ENCODE assay signal across 10 mouse cellular contexts in genomic region chr11:115902177-115902576, GRCm38 (mm10). TPM values are rescaled to one million over a fixed set of nuclear protein-coding genes. Genes with fewer than 3 reads are reported as not detected.
DNase-seq lines count a peak whose midpoint lies in the region; ATAC-seq and TF ChIP-seq lines count a peak whose summit lies in the region.
"Had no signal": no experiment of that assay in that cellular context is flagged by ENCODE, and none has a peak within 500 bp of the region (broad histone marks: within the 10 kb centered on the region; RNA-seq: fewer than 3 reads in every experiment).

No protein-coding gene starts in this region.

- no peaks in the 10 kb centered on the region for H3K27me3 ChIP-seq in kidney, postnatal 0 days (ENCODE audit: insufficient read depth, low read length)
- H3K27me3 ChIP-seq in embryonic facial prominence, embryonic 11.5 days (ENCODE audit: control insufficient read depth, insufficient read depth, low read length), result no peaks in the 10 kb centered on the region
- no peaks in the 10 kb centered on the region for H3K27me3 ChIP-seq in heart, embryonic 13.5 days (replicated peaks)
- no peaks in the 10 kb centered on the region for H3K27me3 ChIP-seq in liver, embryonic 14.5 days (ENCODE audit: control insufficient read depth, insufficient read depth, low read length)
- H3K27me3 ChIP-seq: forebrain, embryonic 12.5 days had no signal

- 73% methylated on average over 5 of the region's 5 CpGs for WGBS in kidney, postnatal 0 days
- WGBS in embryonic facial prominence, embryonic 11.5 days, result 70% methylated on average over 5 of the region's 5 CpGs
- 42% methylated on average over 5 of the region's 5 CpGs for WGBS in heart, embryonic 13.5 days
- 19% methylated on average over 5 of the region's 5 CpGs for WGBS in liver, embryonic 14.5 days (ENCODE audit: insufficient replicate concordance)

- no peak for TF ChIP-seq EP300 in liver, embryonic 14.5 days (IDR thresholded peaks at IDR 0.05; ENCODE audit: low read depth)

- no peak for TF ChIP-seq CTCF in kidney, postnatal 0 days (IDR thresholded peaks at IDR 0.05; ENCODE audit: low read depth)
- no peak for TF ChIP-seq CTCF in liver, embryonic 14.5 days (IDR thresholded peaks at IDR 0.05; ENCODE audit: low read depth)

- no peak overlapping the region for H3K9ac ChIP-seq in kidney, postnatal 0 days (ENCODE audit: low read depth, low read length)
- no peak overlapping the region for H3K9ac ChIP-seq in embryonic facial prominence, embryonic 11.5 days (replicated peaks; ENCODE audit: low read length)
- H3K9ac ChIP-seq in heart, embryonic 13.5 days, result peak overlapping the region; percentile 76
- H3K9ac ChIP-seq in liver, embryonic 14.5 days (replicated peaks), result peak overlapping the region; percentile 90
- H3K9ac ChIP-seq: forebrain, embryonic 12.5 days had no signal

- no peak for ATAC-seq in kidney, postnatal 0 days (replicated peaks; ENCODE audit: low FRiP score, low read depth)
- no peak for ATAC-seq in embryonic facial prominence, embryonic 11.5 days (replicated peaks; ENCODE audit: insufficient number of reproducible peaks, low FRiP score, low TSS enrichment, low read depth)
- ATAC-seq in heart, embryonic 13.5 days (ENCODE audit: extremely low read depth, insufficient number of reproducible peaks, low FRiP score, low TSS enrichment), result no peak; the same call in 1 of the 2 replicates
- no peak for ATAC-seq in liver, embryonic 14.5 days (ENCODE audit: insufficient read depth)

- peaks cover 65% of the 10 kb centered on the region for H3K4me1 ChIP-seq in kidney, postnatal 0 days (replicated peaks; ENCODE audit: insufficient read depth, low read length)
- H3K4me1 ChIP-seq in embryonic facial prominence, embryonic 11.5 days (ENCODE audit: control insufficient read depth, insufficient read depth, low read length), result peaks cover 3% of the 10 kb centered on the region; the same call in 1 of the 2 replicates
- peaks cover 84% of the 10 kb centered on the region for H3K4me1 ChIP-seq in heart, embryonic 13.5 days
- peaks cover 60 to 66% of the 10 kb centered on the region in 2 experiments for H3K4me1 ChIP-seq in liver, embryonic 14.5 days (replicated peaks; ENCODE audit: control insufficient read depth in 2 of 2, insufficient read depth in 2 of 2, low read length in 1 of 2)

- H3K9me3 ChIP-seq in kidney, postnatal 0 days (replicated peaks; ENCODE audit: low read length), result no peaks in the 10 kb centered on the region
- no peaks in the 10 kb centered on the region for H3K9me3 ChIP-seq in embryonic facial prominence, embryonic 11.5 days (replicated peaks; ENCODE audit: control insufficient read depth, low read length)
- no peaks in the 10 kb centered on the region for H3K9me3 ChIP-seq in heart, embryonic 13.5 days
- H3K9me3 ChIP-seq in liver, embryonic 14.5 days (ENCODE audit: control insufficient read depth, low read length), result no peaks in the 10 kb centered on the region
- H3K9me3 ChIP-seq: forebrain, embryonic 12.5 days had no signal

- H3K4me3 ChIP-seq in kidney, postnatal 0 days (replicated peaks; ENCODE audit: low read depth, low read length), result no peak overlapping the region
- H3K4me3 ChIP-seq in embryonic facial prominence, embryonic 11.5 days (ENCODE audit: low read depth, low read length), result no peak overlapping the region
- peak overlapping the region; percentile 52 for H3K4me3 ChIP-seq in heart, embryonic 13.5 days
- peak overlapping the region; percentile 70 for H3K4me3 ChIP-seq in liver, embryonic 14.5 days (ENCODE audit: insufficient read depth in 1 of 2, low read depth in 2 of 2, low read length in 2 of 2)
- H3K4me3 ChIP-seq: forebrain, embryonic 12.5 days had no signal

- no peak overlapping the region for H3K4me2 ChIP-seq in kidney, postnatal 0 days (ENCODE audit: low read length)
- no peak overlapping the region for H3K4me2 ChIP-seq in embryonic facial prominence, embryonic 11.5 days (ENCODE audit: low read depth, low read length)
- peak overlapping the region; percentile 74 for H3K4me2 ChIP-seq in heart, embryonic 13.5 days
- peak overlapping the region; percentile 95 for H3K4me2 ChIP-seq in liver, embryonic 14.5 days (ENCODE audit: low read depth)
- H3K4me2 ChIP-seq: forebrain, embryonic 12.5 days had no signal

- H3K27ac ChIP-seq in kidney, postnatal 0 days, result 0 out of 2 replicates have a peak overlapping the region, but pooled peaks have one; percentile 25
- H3K27ac ChIP-seq in embryonic facial prominence, embryonic 11.5 days (replicated peaks; ENCODE audit: low read depth, low read length), result 0 out of 2 replicates have a peak overlapping the region, but pooled peaks have one; percentile 52
- peak overlapping the region; percentile 99 for H3K27ac ChIP-seq in heart, embryonic 13.5 days (replicated peaks)
- H3K27ac ChIP-seq in liver, embryonic 14.5 days, result peak overlapping the region; percentile 100
- H3K27ac ChIP-seq: forebrain, embryonic 12.5 days had no signal

- no peaks in the 10 kb centered on the region for H3K36me3 ChIP-seq in kidney, postnatal 0 days (ENCODE audit: insufficient read depth, low read length)
- H3K36me3 ChIP-seq in embryonic facial prominence, embryonic 11.5 days (replicated peaks; ENCODE audit: control insufficient read depth, insufficient read depth, low read depth, low read length), result no peaks in the 10 kb centered on the region
- peaks cover 22% of the 10 kb centered on the region for H3K36me3 ChIP-seq in heart, embryonic 13.5 days
- H3K36me3 ChIP-seq in liver, embryonic 14.5 days (replicated peaks; ENCODE audit: control insufficient read depth, insufficient read depth, low read depth), result peaks cover 39% of the 10 kb centered on the region

- no peak for DNase-seq in kidney, postnatal 0 days (ENCODE audit: low spot score)
- no peak for DNase-seq in kidney, adult 11 months
- no peak for DNase-seq in embryonic facial prominence, embryonic 11.5 days (ENCODE audit: low spot score)
- DNase-seq in liver, embryonic 14.5 days (ENCODE audit: low read depth in 3 of 3, low spot score in 3 of 3), result no peak
- no peak for DNase-seq in right cerebral cortex, postnatal 36 days (ENCODE audit: low spot score in 2 of 2)
- no peak for DNase-seq in urinary bladder, adult 18-20 months (ENCODE audit: low spot score in 2 of 2)
- DNase-seq in yolk sac, embryonic 10.5 days (ENCODE audit: low spot score), result no peak
- DNase-seq: cerebellum, adult 2 months had no signal

RNA-seq across cellular contexts. Expression of gene Smim5, which starts 2.4 kb away (rescaled TPM):
- 11.1 and 12.1 TPM in 2 replicates for polyA plus RNA-seq in kidney, postnatal 0 days (2015; fragmentation: Nextera tagmentation; extraction: Ambion mirVana)
- 1.1 and 1.4 TPM in 2 replicates for polyA plus RNA-seq in embryonic facial prominence, embryonic 11.5 days (2014; fragmentation: Nextera tagmentation; extraction: Ambion mirVana)
- polyA plus RNA-seq in heart, embryonic 13.5 days (2015; fragmentation: Nextera tagmentation; extraction: Ambion mirVana), result 20.0 and 24.2 TPM in 2 replicates
- polyA plus RNA-seq in liver, embryonic 14.5 days (2012; rRNA removed), result 20.6 and 25.1 TPM in 2 replicates
- 45.3 and 48.8 TPM in 2 replicates for polyA plus RNA-seq in liver, embryonic 14.5 days (2014; fragmentation: Nextera tagmentation; extraction: Ambion mirVana)

RNA-seq across cellular contexts. Expression of gene Smim6, which starts 9.6 kb away (rescaled TPM):
- 13.7 and 16.1 TPM in 2 replicates for polyA plus RNA-seq in kidney, postnatal 0 days (2015; fragmentation: Nextera tagmentation; extraction: Ambion mirVana)
- 0.21 TPM in 1 of 2 replicates, not detected in the other for polyA plus RNA-seq in embryonic facial prominence, embryonic 11.5 days (2014; fragmentation: Nextera tagmentation; extraction: Ambion mirVana)
- polyA plus RNA-seq in heart, embryonic 13.5 days (2015; fragmentation: Nextera tagmentation; extraction: Ambion mirVana), result 1.4 TPM in 2 replicates
- polyA plus RNA-seq in liver, embryonic 14.5 days (2012; rRNA removed), result 1.5 and 1.8 TPM in 2 replicates
- 2.0 and 2.2 TPM in 2 replicates for polyA plus RNA-seq in liver, embryonic 14.5 days (2014; fragmentation: Nextera tagmentation; extraction: Ambion mirVana)
- polyA plus RNA-seq: cerebellum, adult 2 months had no signal

RNA-seq across cellular contexts. Expression of gene Sap30bp, which starts 30.9 kb away (rescaled TPM):
- polyA plus RNA-seq in kidney, postnatal 0 days (2015; fragmentation: Nextera tagmentation; extraction: Ambion mirVana), result 37.2 and 40.1 TPM in 2 replicates
- 49.8 and 59.4 TPM in 2 replicates for polyA plus RNA-seq in embryonic facial prominence, embryonic 11.5 days (2014; fragmentation: Nextera tagmentation; extraction: Ambion mirVana)
- polyA plus RNA-seq in heart, embryonic 13.5 days (2015; fragmentation: Nextera tagmentation; extraction: Ambion mirVana), result 23.3 and 24.8 TPM in 2 replicates
- 8.7 and 22.6 TPM in 2 replicates for polyA plus RNA-seq in liver, embryonic 14.5 days (2012; rRNA removed)
- 20.0 and 21.2 TPM in 2 replicates for polyA plus RNA-seq in liver, embryonic 14.5 days (2014; fragmentation: Nextera tagmentation; extraction: Ambion mirVana)

RNA-seq across cellular contexts. Expression of gene Recql5, which starts 31.1 kb away (rescaled TPM):
- polyA plus RNA-seq in kidney, postnatal 0 days (2015; fragmentation: Nextera tagmentation; extraction: Ambion mirVana), result 11.1 and 11.7 TPM in 2 replicates
- polyA plus RNA-seq in embryonic facial prominence, embryonic 11.5 days (2014; fragmentation: Nextera tagmentation; extraction: Ambion mirVana), result 14.2 and 15.3 TPM in 2 replicates
- 11.6 and 12.7 TPM in 2 replicates for polyA plus RNA-seq in heart, embryonic 13.5 days (2015; fragmentation: Nextera tagmentation; extraction: Ambion mirVana)
- polyA plus RNA-seq in liver, embryonic 14.5 days (2012; rRNA removed), result 6.7 and 7.3 TPM in 2 replicates
- 6.1 and 6.5 TPM in 2 replicates for polyA plus RNA-seq in liver, embryonic 14.5 days (2014; fragmentation: Nextera tagmentation; extraction: Ambion mirVana)

RNA-seq across cellular contexts. Expression of gene Myo15b, which starts 44.0 kb away (rescaled TPM):
- 16.5 and 17.6 TPM in 2 replicates for polyA plus RNA-seq in kidney, postnatal 0 days (2015; fragmentation: Nextera tagmentation; extraction: Ambion mirVana)
- polyA plus RNA-seq in embryonic facial prominence, embryonic 11.5 days (2014; fragmentation: Nextera tagmentation; extraction: Ambion mirVana), result 0.07 and 0.31 TPM in 2 replicates
- polyA plus RNA-seq in heart, embryonic 13.5 days (2015; fragmentation: Nextera tagmentation; extraction: Ambion mirVana), result 0.17 and 0.27 TPM in 2 replicates
- 0.36 and 0.42 TPM in 2 replicates for polyA plus RNA-seq in liver, embryonic 14.5 days (2012; rRNA removed)
- 0.09 and 0.29 TPM in 2 replicates for polyA plus RNA-seq in liver, embryonic 14.5 days (2014; fragmentation: Nextera tagmentation; extraction: Ambion mirVana)

Comparison
In these comparisons a context has a peak if more than half of its experiments do, and no peak if none do; other contexts are left out.
1. H3K27ac ChIP-seq: peak in every context shown above with its lines; median percentile 100 in liver, embryonic 14.5 days; 99 in heart, embryonic 13.5 days; 52 in embryonic facial prominence, embryonic 11.5 days; 25 in kidney, postnatal 0 days.
2. H3K4me2 ChIP-seq: peak in heart, embryonic 13.5 days (single experiment) and liver, embryonic 14.5 days (single experiment); none in kidney, postnatal 0 days (single experiment) and embryonic facial prominence, embryonic 11.5 days (single experiment).
3. H3K4me3 ChIP-seq: peak in heart, embryonic 13.5 days (single experiment) and liver, embryonic 14.5 days (2 of 2); none in kidney, postnatal 0 days (single experiment) and embryonic facial prominence, embryonic 11.5 days (single experiment).
4. H3K9ac ChIP-seq: peak in heart, embryonic 13.5 days (single experiment) and liver, embryonic 14.5 days (single experiment); none in kidney, postnatal 0 days (single experiment) and embryonic facial prominence, embryonic 11.5 days (single experiment).